Mouse (Mus musculus) intestine, postnatal 0 days (tissue): ENCODE measurements around the gene 1700011L22Rik. TPM values are rescaled to one million over a fixed set of nuclear protein-coding genes. Genes with fewer than 3 reads are reported as not detected.

Experiments used
- ATAC-seq: fragments of 200-750 bp; cut with Nextera tagmentation; 2 replicates; pipeline ENCODE4 v1.8.0; 2017; ENCODE audit warnings: mild to moderate bottlenecking, moderate TSS enrichment, moderate library complexity
- H3K27ac ChIP-seq: fragments of 300-500 bp; sonication (generic); 2 replicates; pipeline ENCODE4 v1.5.1; 2014; ENCODE audit warnings: mild to moderate bottlenecking, low read depth, low read length, moderate library complexity
- H3K27me3 ChIP-seq: fragments of 300-500 bp; sonication (generic); replicated peaks from 2 replicates; pipeline ENCODE4 v1.6.1; 2014; ENCODE audit warnings: low read length, mixed read lengths; ENCODE audit not compliant: control insufficient read depth, insufficient read depth
- H3K36me3 ChIP-seq: fragments of 300-500 bp; sonication (generic); 2 replicates; pipeline ENCODE4 v1.6.1; 2014; ENCODE audit warnings: mild to moderate bottlenecking, moderate library complexity; ENCODE audit not compliant: control insufficient read depth, insufficient read depth
- H3K4me1 ChIP-seq: fragments of 300-500 bp; sonication (generic); replicated peaks from 2 replicates; pipeline ENCODE4 v1.6.1; 2014; ENCODE audit warnings: antibody characterized with exemption, low read length, mixed read lengths; ENCODE audit not compliant: control insufficient read depth, insufficient read depth
- H3K4me2 ChIP-seq: fragments of 300-500 bp; sonication (generic); replicated peaks from 2 replicates; pipeline ENCODE4 v1.6.1; 2014; ENCODE audit warnings: low read depth, mild to moderate bottlenecking, moderate library complexity
- H3K4me3 ChIP-seq: fragments of 300-500 bp; sonication (generic); 2 replicates; pipeline ENCODE4 v1.5.1; 2014; ENCODE audit warnings: low read depth, low read length
- H3K9ac ChIP-seq: fragments of 300-500 bp; sonication (generic); 2 replicates; pipeline ENCODE4 v1.6.1; 2014; ENCODE audit warnings: mild to moderate bottlenecking, low read depth, low read length
- H3K9me3 ChIP-seq: fragments of 300-500 bp; sonication (generic); 2 replicates; pipeline ENCODE4 v1.6.1; 2016; ENCODE audit warnings: mixed run types; ENCODE audit not compliant: control insufficient read depth
- CTCF ChIP-seq: sonication (generic); IDR thresholded peaks from 2 replicates; pipeline ENCODE4 v1.5.1; 2016; ENCODE audit warnings: low read depth, mild to moderate bottlenecking, control low read depth, antibody characterized with exemption, moderate library complexity
- WGBS: fragments of 180-500 bp; shearing (Covaris S2); extraction: QIAGEN DNeasy Blood & Tissue Kit; methylation state at CpG from one replicate; pipeline ENCODE4 v1.1.7; 2014; 5-methylcytosine and 5-hydroxymethylcytosine counted together
- polyA plus RNA-seq: library from polyadenylated mRNA; unstranded; fragments of >200 nt; fragmentation: Nextera tagmentation; extraction: Ambion mirVana; gene quantifications from 2 replicates; pipeline ENCODE4 v1.2.1, GENCODE M21; 2015

The 1700011L22Rik gene
- polyA plus RNA-seq, 1 experiment from 2014 or later = not detected

- Histone ChIP-seq H3K27ac (no peak overlapping the region), H3K4me2 (no peak overlapping the region), H3K27me3 (no peaks in the 10 kb centered on the region), H3K9me3 (no peaks in the 10 kb centered on the region), H3K36me3 (no peaks in the 10 kb centered on the region), H3K9ac (no peak overlapping the region), H3K4me1 (no peaks in the 10 kb centered on the region), H3K4me3 (no peak overlapping the region)
- ATAC-seq = no peak
- WGBS = 74% methylated on average over 3 of the region's 3 CpGs
- TF ChIP-seq CTCF = no peak
These were observed 20.5 kb downstream of the 1700011L22Rik start for GRCm38 (mm10) chr8:79227916-79228315.

GRCm38 (mm10) chr8:79227194-79227593 lies 21.2 kb downstream of the 1700011L22Rik start:
- 77% methylated on average over 4 of the region's 4 CpGs for WGBS
- ATAC-seq = no peak
- no peaks in the 10 kb centered on the region for H3K9me3 ChIP-seq
- no peak overlapping the region for H3K4me2 ChIP-seq
- H3K4me3 ChIP-seq = no peak overlapping the region
- H3K4me1 ChIP-seq = no peaks in the 10 kb centered on the region
- H3K9ac ChIP-seq = no peak overlapping the region
- no peak for TF ChIP-seq CTCF
- no peak overlapping the region for H3K27ac ChIP-seq
- no peaks in the 10 kb centered on the region for H3K27me3 ChIP-seq
- H3K36me3 ChIP-seq = no peaks in the 10 kb centered on the region

DNA sequence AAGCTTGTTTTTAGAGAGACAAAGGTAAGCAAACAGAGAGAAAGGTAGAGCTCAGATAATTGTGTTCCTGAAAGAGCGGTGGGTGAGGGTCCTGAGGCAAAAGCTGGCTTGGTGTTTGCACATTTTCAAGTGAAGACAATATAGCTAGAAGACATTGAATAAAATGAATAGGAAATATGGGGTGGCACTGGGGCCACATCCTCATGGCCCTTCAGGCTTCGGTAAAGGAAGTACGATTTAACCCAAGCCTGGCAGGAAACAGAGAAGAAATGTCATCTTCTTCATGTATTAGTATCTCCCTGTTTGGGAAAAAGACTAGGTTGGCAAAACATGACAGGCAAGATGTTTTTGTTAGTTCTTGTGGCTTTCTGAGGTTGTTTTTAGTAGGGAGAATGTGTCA lies 22.3 kb downstream of the 1700011L22Rik start:
- no peaks in the 10 kb centered on the region for H3K27me3 ChIP-seq
- H3K9me3 ChIP-seq = no peaks in the 10 kb centered on the region
- no peak overlapping the region for H3K4me3 ChIP-seq
- TF ChIP-seq CTCF = no peak
- H3K4me1 ChIP-seq = no peaks in the 10 kb centered on the region
- H3K36me3 ChIP-seq = no peaks in the 10 kb centered on the region
- 90% methylated on average over 3 of the region's 3 CpGs for WGBS
- H3K9ac ChIP-seq = no peak overlapping the region
- no peak for ATAC-seq
- no peak overlapping the region for H3K4me2 ChIP-seq
- H3K27ac ChIP-seq = no peak overlapping the region

- Histone ChIP-seq H3K9ac (no peak overlapping the region), H3K36me3 (no peaks in the 10 kb centered on the region), H3K9me3 (no peaks in the 10 kb centered on the region), H3K4me1 (no peaks in the 10 kb centered on the region), H3K4me3 (no peak overlapping the region), H3K27me3 (no peaks in the 10 kb centered on the region), H3K27ac (no peak overlapping the region), H3K4me2 (no peak overlapping the region)
- TF ChIP-seq CTCF = no peak
- ATAC-seq = no peak
- WGBS = 64% methylated on average over 7 of the region's 7 CpGs
These were observed 22.8 kb downstream of the 1700011L22Rik start for GRCm38 (mm10) chr8:79225586-79225985.

GRCm38 (mm10) chr8:79224363-79224762 lies 24.0 kb downstream of the 1700011L22Rik start:
- TF ChIP-seq CTCF = no peak
- no peaks in the 10 kb centered on the region for H3K36me3 ChIP-seq
- no peaks in the 10 kb centered on the region for H3K27me3 ChIP-seq
- no peak for ATAC-seq
- no peaks in the 10 kb centered on the region for H3K4me1 ChIP-seq
- no peak overlapping the region for H3K9ac ChIP-seq
- 89% methylated on average over 9 of the region's 9 CpGs for WGBS
- no peaks in the 10 kb centered on the region for H3K9me3 ChIP-seq
- H3K4me3 ChIP-seq = no peak overlapping the region
- H3K4me2 ChIP-seq = no peak overlapping the region
- H3K27ac ChIP-seq = no peak overlapping the region

DNA sequence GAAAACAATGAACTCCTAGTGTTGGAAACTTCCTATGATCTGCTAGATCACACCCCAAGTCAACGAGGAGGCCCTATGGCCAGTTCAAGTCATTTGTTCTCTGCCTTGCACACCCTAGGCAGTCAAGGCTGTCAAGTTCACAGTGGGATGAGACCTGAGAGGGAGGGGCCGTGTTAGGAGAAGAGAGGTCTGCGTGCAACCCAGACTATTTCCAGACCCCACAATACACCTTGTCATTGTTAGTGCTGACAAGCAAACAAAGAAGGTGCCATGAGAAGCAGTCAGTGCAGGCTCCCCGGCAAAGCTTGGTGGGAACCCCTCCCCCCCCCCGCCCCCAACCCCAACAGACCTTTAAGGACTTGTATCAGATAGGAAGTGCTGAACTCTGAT lies 25.6 kb downstream of the 1700011L22Rik start:
- Histone ChIP-seq H3K36me3 (no peaks in the 10 kb centered on the region), H3K4me1 (no peaks in the 10 kb centered on the region), H3K9me3 (no peaks in the 10 kb centered on the region), H3K27ac (no peak overlapping the region), H3K4me3 (no peak overlapping the region), H3K9ac (no peak overlapping the region), H3K4me2 (no peak overlapping the region), H3K27me3 (no peaks in the 10 kb centered on the region)
- ATAC-seq = no peak
- 66% methylated on average over 5 of the region's 5 CpGs for WGBS
- no peak for TF ChIP-seq CTCF

- H3K27me3 ChIP-seq = no peaks in the 10 kb centered on the region
- no peak overlapping the region for H3K4me2 ChIP-seq
- H3K4me1 ChIP-seq = no peaks in the 10 kb centered on the region
- TF ChIP-seq CTCF = no peak
- no peak overlapping the region for H3K4me3 ChIP-seq
- no peaks in the 10 kb centered on the region for H3K9me3 ChIP-seq
- no peak overlapping the region for H3K27ac ChIP-seq
- H3K36me3 ChIP-seq = no peaks in the 10 kb centered on the region
- no peak overlapping the region for H3K9ac ChIP-seq
- 59% methylated on average over 5 of the region's 5 CpGs for WGBS
- no peak for ATAC-seq
These were observed 26.1 kb downstream of the 1700011L22Rik start for GRCm38 (mm10) chr8:79222106-79222751.
